Mouse (Mus musculus) heart, embryonic 12.5 days (tissue): ENCODE measurements at regions not wholly inside any gene's neighbourhood (a gene's known extent, or its start where the extent isn't known, plus 50 kb on each side); places are given as distances from the start of the nearest gene placed in this dataset.
A peak's percentile ranks its signal among the peaks of the same experiment; 100 is the strongest.

Source experiments
- ATAC-seq: fragments of 200-750 bp; cut with Nextera tagmentation; 2 replicates; pipeline ENCODE4 v1.8.0; 2017; ENCODE audit warnings: moderate TSS enrichment, moderate library complexity; ENCODE audit not compliant: insufficient number of reproducible peaks, low FRiP score
- H3K27ac ChIP-seq: fragments of 300-500 bp; sonication (generic); 2 replicates; pipeline ENCODE4 v1.5.1; 2016; ENCODE audit warnings: mild to moderate bottlenecking, moderate library complexity; ENCODE audit not compliant: poor library complexity, severe bottlenecking
- H3K27me3 ChIP-seq: fragments of 300-500 bp; sonication (generic); replicated peaks from 2 replicates; pipeline ENCODE4 v1.6.1; 2016; ENCODE audit warnings: mild to moderate bottlenecking, moderate library complexity
- H3K36me3 ChIP-seq: fragments of 300-500 bp; sonication (generic); 2 replicates; pipeline ENCODE4 v1.6.1; 2016; ENCODE audit warnings: mild to moderate bottlenecking, moderate library complexity
- H3K4me1 ChIP-seq: fragments of 300-500 bp; sonication (generic); replicated peaks from 2 replicates; pipeline ENCODE4 v1.6.1; 2016; ENCODE audit warnings: mild to moderate bottlenecking
- H3K4me2 ChIP-seq: fragments of 300-500 bp; sonication (generic); 2 replicates; pipeline ENCODE4 v1.6.1; 2016; ENCODE audit warnings: mild to moderate bottlenecking, moderate library complexity
- H3K4me3 ChIP-seq: fragments of 300-500 bp; sonication (generic); 2 replicates; pipeline ENCODE4 v1.5.1; 2016; ENCODE audit warnings: mild to moderate bottlenecking
- H3K9ac ChIP-seq: fragments of 300-500 bp; sonication (generic); 2 replicates; pipeline ENCODE4 v1.6.1; 2016; ENCODE audit warnings: mild to moderate bottlenecking, moderate library complexity
- H3K9me3 ChIP-seq: fragments of 300-500 bp; sonication (generic); replicated peaks from 2 replicates; pipeline ENCODE4 v1.6.1; 2016; ENCODE audit warnings: mild to moderate bottlenecking, moderate library complexity
- WGBS: fragments of 180-500 bp; shearing (Covaris S2); methylation state at CpG from one replicate; pipeline ENCODE4 v1.1.7; 2016; 5-methylcytosine and 5-hydroxymethylcytosine counted together

- no peak for ATAC-seq
- Histone ChIP-seq H3K4me1 (0 out of 2 replicates have a peak, but pooled peaks cover 6% of the 10 kb centered on the region), H3K4me2 (no peak overlapping the region), H3K27ac (no peak overlapping the region), H3K9me3 (no peaks in the 10 kb centered on the region), H3K4me3 (no peak overlapping the region), H3K27me3 (no peaks in the 10 kb centered on the region), H3K36me3 (no peaks in the 10 kb centered on the region), H3K9ac (no peak overlapping the region)
- WGBS, result 70% methylated on average over 3 of the region's 3 CpGs
These were observed 215.5 kb downstream of the Srek1 start for GRCm38 (mm10) chr13:103558915-103559314.

- Histone ChIP-seq H3K36me3 (no peaks in the 10 kb centered on the region), H3K4me3 (no peak overlapping the region), H3K27ac (no peak overlapping the region), H3K27me3 (no peaks in the 10 kb centered on the region), H3K4me2 (no peak overlapping the region), H3K9ac (no peak overlapping the region), H3K9me3 (no peaks in the 10 kb centered on the region), H3K4me1 (no peaks in the 10 kb centered on the region)
- 84% methylated on average over 10 of the region's 10 CpGs for WGBS
- no peak for ATAC-seq
These were observed 205.3 kb upstream of the Mast4 start for GRCm38 (mm10) chr13:103539577-103539976.

- Histone ChIP-seq H3K4me1 (no peaks in the 10 kb centered on the region), H3K4me3 (no peak overlapping the region), H3K4me2 (no peak overlapping the region), H3K9ac (no peak overlapping the region), H3K9me3 (peaks cover 6% of the 10 kb centered on the region), H3K36me3 (no peaks in the 10 kb centered on the region), H3K27me3 (no peaks in the 10 kb centered on the region), H3K27ac (no peak overlapping the region)
- 81% methylated on average over 1 of the region's 1 CpGs for WGBS
- ATAC-seq, result no peak
These were observed 179.5 kb upstream of the Mast4 start for GRCm38 (mm10) chr13:103513825-103514224.

GRCm38 (mm10) chr13:103512476-103512875 is 178.2 kb upstream of the Mast4 start:
- no peaks in the 10 kb centered on the region for H3K4me1 ChIP-seq
- H3K4me3 ChIP-seq, result no peak overlapping the region
- H3K9me3 ChIP-seq, result peaks cover 6% of the 10 kb centered on the region
- H3K27me3 ChIP-seq, result no peaks in the 10 kb centered on the region
- no peaks in the 10 kb centered on the region for H3K36me3 ChIP-seq
- WGBS, result 86% methylated on average over 7 of the region's 7 CpGs
- ATAC-seq, result no peak
- no peak overlapping the region for H3K4me2 ChIP-seq
- no peak overlapping the region for H3K9ac ChIP-seq
- no peak overlapping the region for H3K27ac ChIP-seq

GRCm38 (mm10) chr13:103504987-103505386 is 170.7 kb upstream of the Mast4 start:
- Histone ChIP-seq H3K9me3 (peaks cover 4% of the 10 kb centered on the region), H3K36me3 (no peaks in the 10 kb centered on the region), H3K4me1 (peaks cover 6% of the 10 kb centered on the region), H3K27ac (no peak overlapping the region), H3K9ac (no peak overlapping the region), H3K4me2 (no peak overlapping the region), H3K4me3 (no peak overlapping the region), H3K27me3 (no peaks in the 10 kb centered on the region)
- ATAC-seq, result no peak
- 70% methylated on average over 7 of the region's 7 CpGs for WGBS

GRCm38 (mm10) chr13:103499376-103499775 is 165.1 kb upstream of the Mast4 start:
- no peak overlapping the region for H3K27ac ChIP-seq
- 30% methylated on average over 8 of the region's 8 CpGs for WGBS

GRCm38 (mm10) chr13:103494371-103494770 is 160.1 kb upstream of the Mast4 start:
- Histone ChIP-seq H3K4me3 (no peak overlapping the region), H3K9ac (no peak overlapping the region), H3K36me3 (no peaks in the 10 kb centered on the region), H3K27ac (peak overlapping the region; percentile 43), H3K4me2 (no peak overlapping the region; the same call in 1 of the 2 replicates), H3K9me3 (no peaks in the 10 kb centered on the region; the same call in 1 of the 2 replicates), H3K27me3 (peaks cover 4% of the 10 kb centered on the region; the same call in 1 of the 2 replicates), H3K4me1 (peaks cover 22% of the 10 kb centered on the region)
- 22% methylated on average over 9 of the region's 9 CpGs for WGBS
- ATAC-seq, result no peak

More at GRCm38 (mm10) chr13:103499376-103499775, 165.1 kb upstream of the Mast4 start:
- H3K27me3 ChIP-seq, result no peaks in the 10 kb centered on the region
- peaks cover 14% of the 10 kb centered on the region for H3K4me1 ChIP-seq
- H3K9me3 ChIP-seq, result no peaks in the 10 kb centered on the region; the same call in 1 of the 2 replicates
- H3K9ac ChIP-seq, result no peak overlapping the region
- H3K36me3 ChIP-seq, result no peaks in the 10 kb centered on the region
- H3K4me2 ChIP-seq, result no peak overlapping the region
- ATAC-seq, result no peak
- no peak overlapping the region for H3K4me3 ChIP-seq

GRCm38 (mm10) chr13:103493567-103493966 is 159.3 kb upstream of the Mast4 start:
- H3K27me3 ChIP-seq, result peaks cover 4% of the 10 kb centered on the region; the same call in 1 of the 2 replicates
- H3K36me3 ChIP-seq, result no peaks in the 10 kb centered on the region
- no peak overlapping the region for H3K9ac ChIP-seq
- H3K9me3 ChIP-seq, result no peaks in the 10 kb centered on the region; the same call in 1 of the 2 replicates
- H3K27ac ChIP-seq, result no peak overlapping the region
- H3K4me2 ChIP-seq, result no peak overlapping the region
- WGBS, result 23% methylated on average over 7 of the region's 7 CpGs
- peaks cover 17% of the 10 kb centered on the region for H3K4me1 ChIP-seq
- peak; percentile 76 for ATAC-seq
- no peak overlapping the region for H3K4me3 ChIP-seq

GRCm38 (mm10) chr13:103490049-103490448 is 155.8 kb upstream of the Mast4 start:
- ATAC-seq, result no peak
- no peak overlapping the region for H3K4me3 ChIP-seq
- H3K9me3 ChIP-seq, result no peaks in the 10 kb centered on the region; the same call in 1 of the 2 replicates
- H3K9ac ChIP-seq, result no peak overlapping the region
- H3K27me3 ChIP-seq, result peaks cover 4% of the 10 kb centered on the region; the same call in 1 of the 2 replicates
- H3K36me3 ChIP-seq, result no peaks in the 10 kb centered on the region
- H3K4me1 ChIP-seq, result peaks cover 17% of the 10 kb centered on the region
- WGBS, result 88% methylated on average over 6 of the region's 6 CpGs
- H3K4me2 ChIP-seq, result no peak overlapping the region
- H3K27ac ChIP-seq, result no peak overlapping the region

GRCm38 (mm10) chr13:103484092-103484491 is 149.8 kb upstream of the Mast4 start:
- Histone ChIP-seq H3K4me1 (no peaks in the 10 kb centered on the region), H3K36me3 (no peaks in the 10 kb centered on the region), H3K9ac (no peak overlapping the region), H3K4me3 (no peak overlapping the region), H3K27ac (no peak overlapping the region), H3K9me3 (no peaks in the 10 kb centered on the region), H3K27me3 (no peaks in the 10 kb centered on the region), H3K4me2 (no peak overlapping the region)
- no peak for ATAC-seq
- 68% methylated on average over 5 of the region's 5 CpGs for WGBS

GRCm38 (mm10) chr13:103483392-103483791 is 149.1 kb upstream of the Mast4 start:
- H3K4me2 ChIP-seq, result no peak overlapping the region
- ATAC-seq, result no peak
- H3K36me3 ChIP-seq, result no peaks in the 10 kb centered on the region
- no peaks in the 10 kb centered on the region for H3K9me3 ChIP-seq
- H3K9ac ChIP-seq, result no peak overlapping the region
- WGBS, result 61% methylated on average over 7 of the region's 7 CpGs
- no peaks in the 10 kb centered on the region for H3K27me3 ChIP-seq
- H3K4me1 ChIP-seq, result peaks cover 3% of the 10 kb centered on the region; the same call in 1 of the 2 replicates
- H3K27ac ChIP-seq, result no peak overlapping the region
- H3K4me3 ChIP-seq, result no peak overlapping the region

- WGBS, result 70% methylated on average over 6 of the region's 6 CpGs
- Histone ChIP-seq H3K4me1 (peaks cover 6% of the 10 kb centered on the region; the same call in 1 of the 2 replicates), H3K9me3 (no peaks in the 10 kb centered on the region), H3K9ac (no peak overlapping the region), H3K4me3 (no peak overlapping the region), H3K27ac (no peak overlapping the region), H3K4me2 (no peak overlapping the region), H3K27me3 (no peaks in the 10 kb centered on the region), H3K36me3 (no peaks in the 10 kb centered on the region)
- ATAC-seq, result no peak
These were observed 142.0 kb upstream of the Mast4 start for GRCm38 (mm10) chr13:103476328-103476727.
